Mouse (Mus musculus): ENCODE measurements at regions not wholly inside any gene's neighbourhood (a gene's known extent, or its start where the extent isn't known, plus 50 kb on each side); places are given as distances from the start of the nearest gene placed in this dataset.
"Not testable (repeated sequence)": the region's sequence is repeated elsewhere in the genome, so short reads cannot be mapped to it uniquely, and the experiment has no call there.

- H3K4me2 ChIP-seq (ENCODE audit: low read depth), result not testable (repeated sequence)
Observed at GRCm38 (mm10) chr1:141066830-141067229, 820.9 kb downstream of the Kcnt2 start.

GRCm38 (mm10) chr1:141097575-141097974 is 851.6 kb downstream of the Kcnt2 start:
- H3K9ac ChIP-seq (ENCODE audit: low read length), result no peak overlapping the region
- DNase-seq (ENCODE audit: low spot score), result no peak
- H3K27me3 ChIP-seq (ENCODE audit: control insufficient read depth, insufficient read depth, low read length), result no peaks in the 10 kb centered on the region
- no peaks in the 10 kb centered on the region for H3K36me3 ChIP-seq (ENCODE audit: control insufficient read depth, insufficient read depth, low read length)
- 88% methylated on average over 1 of the region's 1 CpGs for WGBS
- no peak overlapping the region for H3K4me2 ChIP-seq (ENCODE audit: low read depth)
- no peaks in the 10 kb centered on the region for H3K4me1 ChIP-seq (ENCODE audit: control insufficient read depth, insufficient read depth, low read length)
- ATAC-seq (ENCODE audit: insufficient read depth, low FRiP score, low TSS enrichment), result no peak
- H3K27ac ChIP-seq (ENCODE audit: low read depth, low read length), result no peak overlapping the region
- H3K4me3 ChIP-seq (ENCODE audit: low read depth, low read length), result no peak overlapping the region
- no peaks in the 10 kb centered on the region for H3K9me3 ChIP-seq (ENCODE audit: control insufficient read depth, low read length)

More at GRCm38 (mm10) chr1:141066830-141067229, 820.9 kb downstream of the Kcnt2 start:
- H3K36me3 ChIP-seq (ENCODE audit: control insufficient read depth, insufficient read depth, low read length); H3K4me3 ChIP-seq (ENCODE audit: low read depth, low read length); H3K9ac ChIP-seq (ENCODE audit: low read length); DNase-seq (ENCODE audit: low spot score); H3K4me1 ChIP-seq (ENCODE audit: control insufficient read depth, insufficient read depth, low read length); ATAC-seq (ENCODE audit: insufficient read depth, low FRiP score, low TSS enrichment); H3K9me3 ChIP-seq (ENCODE audit: control insufficient read depth, low read length); H3K27ac ChIP-seq (ENCODE audit: low read depth, low read length); H3K27me3 ChIP-seq (ENCODE audit: control insufficient read depth, insufficient read depth, low read length): not testable (repeated sequence)
- 86% methylated on average over 8 of the region's 8 CpGs for WGBS

GRCm38 (mm10) chr1:141102546-141102945 is 856.6 kb downstream of the Kcnt2 start:
- DNase-seq (ENCODE audit: low spot score), result no peak
- Histone ChIP-seq H3K27me3 (ENCODE audit: control insufficient read depth, insufficient read depth, low read length) (no peaks in the 10 kb centered on the region), H3K4me3 (ENCODE audit: low read depth, low read length) (no peak overlapping the region), H3K4me1 (ENCODE audit: control insufficient read depth, insufficient read depth, low read length) (no peaks in the 10 kb centered on the region), H3K4me2 (ENCODE audit: low read depth) (no peak overlapping the region), H3K9me3 (ENCODE audit: control insufficient read depth, low read length) (no peaks in the 10 kb centered on the region), H3K27ac (ENCODE audit: low read depth, low read length) (no peak overlapping the region), H3K36me3 (ENCODE audit: control insufficient read depth, insufficient read depth, low read length) (no peaks in the 10 kb centered on the region), H3K9ac (ENCODE audit: low read length) (no peak overlapping the region)
- ATAC-seq (ENCODE audit: insufficient read depth, low FRiP score, low TSS enrichment), result no peak
- WGBS, result 83% methylated on average over 1 of the region's 1 CpGs

- Histone ChIP-seq H3K27ac (ENCODE audit: low read depth, low read length) (no peak overlapping the region), H3K9ac (ENCODE audit: low read length) (no peak overlapping the region), H3K36me3 (ENCODE audit: control insufficient read depth, insufficient read depth, low read length) (no peaks in the 10 kb centered on the region), H3K27me3 (ENCODE audit: control insufficient read depth, insufficient read depth, low read length) (no peaks in the 10 kb centered on the region), H3K4me2 (ENCODE audit: low read depth) (no peak overlapping the region), H3K4me3 (ENCODE audit: low read depth, low read length) (no peak overlapping the region), H3K4me1 (ENCODE audit: control insufficient read depth, insufficient read depth, low read length) (no peaks in the 10 kb centered on the region), H3K9me3 (ENCODE audit: control insufficient read depth, low read length) (no peaks in the 10 kb centered on the region)
- DNase-seq (ENCODE audit: low spot score) (no peak), ATAC-seq (ENCODE audit: insufficient read depth, low FRiP score, low TSS enrichment) (no peak)
- WGBS, result 75% methylated on average over 1 of the region's 1 CpGs
Observed at GRCm38 (mm10) chr1:141104034-141104433, 858.1 kb downstream of the Kcnt2 start.

GRCm38 (mm10) chr1:141104633-141105032 is 858.7 kb downstream of the Kcnt2 start:
- H3K9me3 ChIP-seq (ENCODE audit: control insufficient read depth, low read length), result no peaks in the 10 kb centered on the region
- WGBS, result 92% methylated on average over 2 of the region's 2 CpGs
- H3K4me2 ChIP-seq (ENCODE audit: low read depth), result no peak overlapping the region
- H3K27ac ChIP-seq (ENCODE audit: low read depth, low read length), result no peak overlapping the region
- DNase-seq (ENCODE audit: low spot score) (no peak), ATAC-seq (ENCODE audit: insufficient read depth, low FRiP score, low TSS enrichment) (no peak)
- H3K4me1 ChIP-seq (ENCODE audit: control insufficient read depth, insufficient read depth, low read length), result no peaks in the 10 kb centered on the region
- no peaks in the 10 kb centered on the region for H3K27me3 ChIP-seq (ENCODE audit: control insufficient read depth, insufficient read depth, low read length)
- no peaks in the 10 kb centered on the region for H3K36me3 ChIP-seq (ENCODE audit: control insufficient read depth, insufficient read depth, low read length)
- H3K4me3 ChIP-seq (ENCODE audit: low read depth, low read length), result no peak overlapping the region
- no peak overlapping the region for H3K9ac ChIP-seq (ENCODE audit: low read length)

GRCm38 (mm10) chr1:141136771-141137541 is 891.0 kb downstream of the Kcnt2 start:
- 40% methylated on average over 2 of the region's 2 CpGs for WGBS
- Histone ChIP-seq H3K4me3 (ENCODE audit: low read depth, low read length) (no peak overlapping the region), H3K36me3 (ENCODE audit: control insufficient read depth, insufficient read depth, low read length) (no peaks in the 10 kb centered on the region), H3K9me3 (ENCODE audit: control insufficient read depth, low read length) (no peaks in the 10 kb centered on the region), H3K27ac (ENCODE audit: low read depth, low read length) (peak overlapping the region; percentile 29; the same call in 1 of the 2 replicates), H3K4me1 (ENCODE audit: control insufficient read depth, insufficient read depth, low read length) (no peaks in the 10 kb centered on the region), H3K9ac (ENCODE audit: low read length) (no peak overlapping the region), H3K4me2 (ENCODE audit: low read depth) (no peak overlapping the region), H3K27me3 (ENCODE audit: control insufficient read depth, insufficient read depth, low read length) (no peaks in the 10 kb centered on the region)
- peak; percentile 79 for ATAC-seq (ENCODE audit: insufficient read depth, low FRiP score, low TSS enrichment)
- peak; percentile 18 for DNase-seq (ENCODE audit: low spot score)

- H3K9ac ChIP-seq (ENCODE audit: low read length); H3K4me2 ChIP-seq (ENCODE audit: low read depth); H3K4me3 ChIP-seq (ENCODE audit: low read depth, low read length); H3K4me1 ChIP-seq (ENCODE audit: control insufficient read depth, insufficient read depth, low read length); H3K9me3 ChIP-seq (ENCODE audit: control insufficient read depth, low read length); H3K27me3 ChIP-seq (ENCODE audit: control insufficient read depth, insufficient read depth, low read length); ATAC-seq (ENCODE audit: insufficient read depth, low FRiP score, low TSS enrichment); DNase-seq (ENCODE audit: low spot score); H3K36me3 ChIP-seq (ENCODE audit: control insufficient read depth, insufficient read depth, low read length); H3K27ac ChIP-seq (ENCODE audit: low read depth, low read length): not testable (repeated sequence)
- WGBS, result 95% methylated on average over 19 of the region's 19 CpGs
Observed at GRCm38 (mm10) chr1:141140157-141140556, 894.2 kb downstream of the Kcnt2 start.

- no peak overlapping the region for H3K4me3 ChIP-seq (ENCODE audit: low read depth, low read length)
- ATAC-seq (ENCODE audit: insufficient read depth, low FRiP score, low TSS enrichment), result peak; percentile 65; the same call in 1 of the 2 replicates
- H3K27ac ChIP-seq (ENCODE audit: low read depth, low read length), result no peak overlapping the region
- no peaks in the 10 kb centered on the region for H3K36me3 ChIP-seq (ENCODE audit: control insufficient read depth, insufficient read depth, low read length)
- WGBS, result 63% methylated on average over 1 of the region's 1 CpGs
- no peak overlapping the region for H3K4me2 ChIP-seq (ENCODE audit: low read depth)
- no peak for DNase-seq (ENCODE audit: low spot score)
- no peaks in the 10 kb centered on the region for H3K9me3 ChIP-seq (ENCODE audit: control insufficient read depth, low read length)
- H3K9ac ChIP-seq (ENCODE audit: low read length), result no peak overlapping the region
- H3K4me1 ChIP-seq (ENCODE audit: control insufficient read depth, insufficient read depth, low read length), result no peaks in the 10 kb centered on the region
- H3K27me3 ChIP-seq (ENCODE audit: control insufficient read depth, insufficient read depth, low read length), result no peaks in the 10 kb centered on the region
Observed at GRCm38 (mm10) chr1:141145759-141146158, 899.8 kb downstream of the Kcnt2 start.

- Histone ChIP-seq H3K4me3 (ENCODE audit: low read depth, low read length) (no peak overlapping the region), H3K9me3 (ENCODE audit: control insufficient read depth, low read length) (no peaks in the 10 kb centered on the region), H3K4me1 (ENCODE audit: control insufficient read depth, insufficient read depth, low read length) (no peaks in the 10 kb centered on the region), H3K27me3 (ENCODE audit: control insufficient read depth, insufficient read depth, low read length) (no peaks in the 10 kb centered on the region), H3K9ac (ENCODE audit: low read length) (no peak overlapping the region), H3K27ac (ENCODE audit: low read depth, low read length) (no peak overlapping the region), H3K4me2 (ENCODE audit: low read depth) (no peak overlapping the region), H3K36me3 (ENCODE audit: control insufficient read depth, insufficient read depth, low read length) (no peaks in the 10 kb centered on the region)
- DNase-seq (ENCODE audit: low spot score) (no peak), ATAC-seq (ENCODE audit: insufficient read depth, low FRiP score, low TSS enrichment) (no peak)
- WGBS, result 94% methylated on average over 2 of the region's 2 CpGs
Observed at GRCm38 (mm10) chr1:141149899-141150298, 903.9 kb downstream of the Kcnt2 start.
